Mouse (Mus musculus): ENCODE results near the gene Zfp995. TPM values are rescaled to one million over a fixed set of nuclear protein-coding genes. Genes with fewer than 3 reads are reported as not detected.

Zfp995 gene
- 13.3 TPM for polyA plus RNA-seq (2017; shearing (Covaris generic))

DNA sequence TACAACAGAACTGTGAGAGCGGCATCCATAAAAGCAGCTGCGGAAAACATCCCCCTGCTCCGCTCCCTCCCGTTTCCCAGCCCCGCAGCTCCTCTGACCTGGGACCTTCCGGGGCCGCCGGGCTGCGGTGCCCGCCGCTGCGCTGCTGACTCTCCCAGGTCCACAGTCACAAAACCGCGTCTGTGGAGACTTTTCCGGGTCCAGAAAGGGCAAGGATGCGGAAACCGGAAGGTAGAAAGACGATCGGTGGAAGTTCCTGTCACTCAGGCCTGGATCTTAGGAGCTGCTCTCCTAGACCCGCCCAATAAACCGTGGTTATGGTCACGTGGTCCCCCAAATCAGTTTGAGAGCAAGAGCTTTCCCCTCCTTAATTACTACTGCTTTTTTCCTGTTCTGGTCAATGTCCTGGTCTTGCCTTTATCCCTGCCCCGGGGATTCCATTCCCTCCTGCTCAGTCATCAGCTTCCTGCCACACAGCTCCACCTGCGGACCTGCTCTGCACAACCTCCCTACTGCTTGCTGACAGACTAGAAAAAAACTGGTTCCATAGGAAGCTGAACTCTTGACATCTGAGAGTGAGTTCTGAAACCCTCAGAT lies at the start of gene Zfp995:
Gene Zfp995 (minus strand): TSS at position 471 of the 597 bp plus-strand sequence.

DNA sequence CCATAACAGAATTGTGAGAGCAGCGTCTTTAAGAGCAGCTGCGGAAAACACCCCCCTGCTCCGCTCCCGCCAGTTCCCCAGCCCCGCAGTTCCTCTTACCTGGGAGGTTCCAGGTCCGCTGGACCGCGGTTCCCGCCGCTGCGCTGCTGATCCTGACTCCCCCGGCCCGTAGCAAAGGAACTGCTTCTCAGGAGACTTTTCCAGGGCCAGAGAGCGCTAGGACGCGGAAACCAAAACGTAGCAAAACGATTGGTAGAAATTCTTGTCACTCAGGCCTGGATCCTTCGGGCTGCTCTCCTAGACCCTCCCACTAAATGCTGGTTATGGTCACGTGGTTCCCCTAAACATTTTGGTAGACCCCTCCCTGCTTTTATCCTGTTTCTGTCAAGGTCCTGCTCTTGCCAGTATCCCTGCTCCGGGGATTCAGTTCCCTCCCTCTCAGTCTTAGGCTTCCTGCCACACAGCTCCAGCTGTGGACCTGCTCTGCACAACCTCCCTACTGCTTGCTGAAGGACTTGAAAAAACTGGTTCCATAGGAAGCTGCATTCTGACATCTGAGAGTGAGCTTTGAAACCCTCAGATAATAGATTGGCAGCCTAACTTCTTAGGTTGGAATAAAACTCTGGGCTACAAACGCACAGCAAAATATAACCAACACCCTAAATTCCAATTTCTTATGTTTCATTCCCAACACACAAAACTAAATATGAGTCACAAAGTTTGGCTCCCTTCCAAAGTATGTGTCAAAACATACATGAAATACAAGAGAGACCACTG lies 64.0 kb downstream of the Zfp995 start, which contains the start of gene Zfp820:
Gene Zfp820 (minus strand): TSS at position 228 of the 777 bp plus-strand sequence.

Other genes starting within 250 kb of the Zfp995 start
- 16.0 TPM for gene Gm10226, start 218.1 kb downstream of the Zfp995 start, polyA plus RNA-seq (2017; shearing (Covaris generic))
- 5.6 TPM for gene Zfp760, start 202.2 kb downstream of the Zfp995 start, polyA plus RNA-seq (2017; shearing (Covaris generic))
- 0.59 TPM for gene Zfp229, start 179.1 kb downstream of the Zfp995 start, polyA plus RNA-seq (2017; shearing (Covaris generic))
- gene Zfp820, start 64.2 kb downstream of the Zfp995 start, polyA plus RNA-seq (2017; shearing (Covaris generic)), result 0.38 TPM
- gene Zfp942, start 52.5 kb upstream of the Zfp995 start, polyA plus RNA-seq (2017; shearing (Covaris generic)), result 34.0 TPM
- 18.8 TPM for gene Zfp943, start 52.6 kb upstream of the Zfp995 start, polyA plus RNA-seq (2017; shearing (Covaris generic))

All from CD4-positive, CD25-positive, alpha-beta regulatory T cell (primary cell).